Mouse (Mus musculus): Measurements from ENCODE around the gene Cfap73.

DNA sequence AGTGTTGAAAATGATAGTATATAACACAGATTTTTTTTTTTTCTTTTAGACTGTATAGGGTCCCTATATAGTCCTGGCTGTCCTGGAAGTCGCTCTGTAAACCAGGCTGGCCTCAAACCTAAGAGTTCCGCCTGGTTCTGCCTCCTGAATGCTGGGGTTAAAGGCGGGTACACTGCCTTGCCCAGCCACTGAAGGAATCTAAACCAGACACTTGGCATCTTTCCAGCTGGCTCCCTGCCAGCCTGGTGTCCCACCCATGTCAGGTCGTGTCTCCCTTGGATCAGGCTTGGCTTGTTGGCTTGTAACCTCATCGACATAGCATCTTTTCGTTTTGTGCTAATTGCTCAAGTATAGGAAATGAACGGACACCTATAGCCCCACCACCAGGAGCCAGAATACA is 5.4 kb downstream of the Cfap73 start:
- no peak for TF ChIP-seq POLR2A (IDR thresholded peaks at IDR 0.05; ENCODE audit: extremely low read depth, insufficient read depth, low read length)
- TF ChIP-seq CTCF (IDR thresholded peaks at IDR 0.05; ENCODE audit: low read depth, low read length), result no peak
